Mouse (Mus musculus): ENCODE measurements around the gene Elmo1.

DNA sequence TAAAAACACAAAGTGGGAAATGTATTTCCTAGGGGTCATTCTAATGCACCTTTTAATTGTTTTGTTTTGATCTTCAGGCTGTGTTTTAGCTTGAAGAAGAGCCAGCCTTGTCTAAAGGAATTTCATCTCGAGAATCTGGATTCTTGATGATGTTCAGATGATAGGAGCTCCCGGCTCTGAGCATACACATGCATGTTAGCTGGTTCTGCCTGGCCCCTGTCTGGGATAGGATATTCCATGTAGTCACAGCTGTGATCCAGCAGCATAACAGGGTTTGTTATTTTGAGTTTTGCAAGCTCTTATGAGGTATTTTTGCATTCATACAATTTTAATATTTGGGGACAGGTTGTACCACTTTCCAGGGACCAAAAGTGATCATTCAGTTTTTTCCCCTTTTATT is 19.1 kb downstream of the Elmo1 start:
- TF ChIP-seq CTCF (IDR thresholded peaks at IDR 0.05; ENCODE audit: extremely low read depth, insufficient read depth, low read length) (no peak), POLR2A (IDR thresholded peaks at IDR 0.05; ENCODE audit: extremely low read depth, insufficient read depth, low read length) (no peak)

Data from cortical plate, adult 2 months (tissue).